Mouse (Mus musculus): ENCODE data around the gene Gm49336.

Gm49336 gene

GRCm38 (mm10) chr14:60163367-60163766 is 87.9 kb downstream of the Gm49336 start:
- DNase-seq (ENCODE audit: low read depth, low spot score), result no peak

Data from WW6 (cell line).